Mouse (Mus musculus) bone marrow macrophage, adult 2 months (primary cell): Measurements from ENCODE around the gene Il9.

Experiments used
- CTCF ChIP-seq: IDR thresholded peaks from 2 replicates; pipeline ENCODE4 v1.5.1; 2012; ENCODE audit warnings: low read depth, mild to moderate bottlenecking, low read length, moderate library complexity
- POLR2A ChIP-seq: IDR thresholded peaks from 2 replicates; pipeline ENCODE4 v1.6.1; 2012; ENCODE audit warnings: mild to moderate bottlenecking, low read depth, low read length, borderline replicate concordance

DNA sequence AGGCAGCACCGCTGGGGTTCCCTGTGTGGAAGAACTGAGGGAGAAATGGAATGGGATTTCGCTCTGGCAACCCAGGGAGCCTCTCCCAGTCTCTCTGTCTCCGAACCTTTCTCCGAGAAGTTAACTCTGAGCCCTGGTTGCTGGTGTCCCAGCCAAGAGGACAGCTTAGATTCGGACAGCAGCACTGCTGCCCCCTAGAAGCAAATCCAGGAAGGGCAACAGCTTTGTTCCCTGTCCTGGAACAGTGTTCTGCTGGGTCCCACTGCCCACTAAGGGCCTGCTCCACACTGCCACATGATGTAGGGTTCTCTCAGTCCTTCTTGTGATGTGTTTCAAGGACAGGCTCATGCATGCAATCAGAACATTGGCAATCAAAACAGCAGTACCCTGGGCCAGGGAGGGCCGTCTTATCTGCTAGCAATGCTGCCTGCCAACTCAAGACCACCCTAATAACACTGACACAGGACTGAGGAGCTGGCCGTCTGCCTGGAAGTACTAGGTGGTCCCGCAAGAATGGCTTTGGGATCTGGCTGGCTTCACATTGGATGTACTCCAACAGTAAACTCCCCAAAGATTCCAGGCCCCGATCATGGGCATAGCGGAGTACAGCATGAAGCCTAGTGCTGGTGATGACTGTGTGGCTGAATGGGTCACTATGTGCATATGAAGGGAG lies 46.3 kb downstream of the Il9 start:
- TF ChIP-seq POLR2A (no peak), CTCF (no peak)
